Mouse (Mus musculus): ENCODE results near the gene Smg7.
"Not testable (repeated sequence)": the region's sequence is repeated elsewhere in the genome, so short reads cannot be mapped to it uniquely, and the experiment has no call there.

Smg7 gene

DNA sequence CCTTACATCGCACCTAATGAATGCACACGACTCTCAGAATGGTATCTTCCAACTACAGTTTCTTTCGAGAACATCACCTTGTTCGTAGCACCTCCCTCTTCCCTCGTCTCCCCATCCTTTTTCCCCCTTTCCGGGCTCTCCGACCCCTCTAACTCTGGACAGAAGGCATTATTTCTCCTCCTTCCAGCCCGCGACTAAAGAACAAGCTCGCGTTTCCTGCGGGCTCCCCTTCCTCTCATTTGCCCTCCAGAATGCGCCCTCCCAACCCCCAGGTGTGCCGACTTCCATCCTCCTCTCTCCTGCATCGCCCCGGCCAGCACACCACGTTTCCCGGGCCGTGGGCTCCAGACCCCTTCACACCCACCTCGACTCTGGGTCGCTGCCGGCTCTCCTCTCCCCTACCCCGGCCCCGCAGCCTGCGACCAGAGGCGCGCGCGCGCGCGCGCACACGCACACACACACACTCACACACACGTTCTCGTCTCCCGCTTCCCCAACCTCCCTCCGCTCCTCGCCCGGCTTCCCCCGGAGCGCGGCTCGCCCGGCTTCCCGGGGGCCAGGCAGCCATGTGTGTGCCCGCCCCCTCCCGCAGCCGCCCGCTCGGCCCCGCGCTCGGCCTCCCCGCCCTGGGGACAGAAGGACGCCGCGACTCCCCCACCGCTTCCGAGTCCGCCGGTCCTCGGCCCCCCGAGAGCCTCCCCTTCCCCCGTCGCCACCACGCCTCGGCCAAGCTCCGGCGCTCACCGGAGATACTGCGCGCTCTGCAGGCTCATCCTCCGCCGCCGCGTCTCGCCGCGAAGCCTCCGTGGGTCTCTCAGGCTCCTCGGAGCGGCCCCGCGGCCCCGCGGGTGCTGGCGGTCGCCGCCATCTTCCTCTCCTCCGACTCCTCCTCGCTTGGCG, at the start of gene Smg7:
Smg7 (minus strand) TSS at position 882 of the 900 bp plus-strand sequence.
- peak; percentile 76 to 81 for DNase-seq

DNA sequence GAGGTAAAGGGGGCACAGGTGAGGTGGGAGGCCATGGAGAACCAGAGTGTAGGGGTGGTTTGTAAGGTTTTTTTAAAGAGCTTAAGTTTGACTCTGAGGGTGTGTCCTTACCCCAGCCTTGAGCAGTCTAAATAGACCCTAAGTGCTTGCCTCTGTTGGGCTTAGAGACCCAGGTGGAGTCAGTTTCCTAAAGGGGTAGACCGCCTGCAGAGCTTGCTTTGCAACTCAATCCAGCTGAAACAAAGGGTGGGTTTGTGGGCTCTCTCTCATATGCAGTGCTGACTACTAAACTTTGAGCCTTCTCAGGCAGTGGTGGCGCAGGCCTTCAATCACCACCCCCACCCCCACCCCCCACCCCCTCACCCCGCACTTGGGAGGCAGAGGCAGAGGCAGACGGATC, 40.5 kb upstream of the Smg7 start:
- no peak for DNase-seq

DNA sequence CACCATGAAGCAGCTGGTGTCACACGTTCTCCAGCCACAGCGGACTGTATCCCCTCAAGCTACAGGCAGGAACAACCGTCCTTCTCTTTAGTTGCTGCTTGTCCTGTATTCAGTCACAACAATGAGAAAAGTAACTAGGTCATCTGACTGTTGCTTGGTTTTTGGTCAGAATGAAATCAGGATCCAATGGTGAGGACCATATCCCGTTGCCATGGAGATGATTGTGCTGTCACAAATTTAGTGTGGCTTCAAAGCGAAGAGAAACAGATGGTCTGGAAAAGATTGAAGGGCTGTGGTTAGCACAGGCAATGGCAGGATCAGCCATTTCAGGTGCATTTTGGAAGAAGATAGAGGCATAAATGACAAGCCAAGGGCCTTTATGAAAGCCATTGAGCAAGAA, 33.9 kb upstream of the Smg7 start:
- DNase-seq: no peak

DNA sequence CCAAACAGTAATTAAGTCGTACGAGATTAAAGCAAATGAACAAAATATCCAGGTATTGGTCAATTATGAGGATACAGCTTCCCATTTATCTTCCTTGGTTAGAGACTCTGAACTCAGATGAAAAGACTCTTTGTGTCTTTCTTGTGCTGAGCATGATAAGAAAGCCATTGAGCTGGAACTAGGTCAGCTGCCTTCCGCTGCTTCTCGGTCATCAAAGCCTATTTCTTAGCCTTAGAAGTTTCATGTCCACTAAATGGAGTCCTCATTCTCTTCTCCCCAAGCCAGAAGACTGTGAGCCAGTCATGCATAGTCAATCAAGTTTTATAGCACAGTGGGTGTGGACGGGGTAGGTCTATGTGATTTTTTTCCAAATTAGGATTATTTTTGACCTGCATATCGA, 33.0 kb upstream of the Smg7 start:
- DNase-seq: no peak

DNA sequence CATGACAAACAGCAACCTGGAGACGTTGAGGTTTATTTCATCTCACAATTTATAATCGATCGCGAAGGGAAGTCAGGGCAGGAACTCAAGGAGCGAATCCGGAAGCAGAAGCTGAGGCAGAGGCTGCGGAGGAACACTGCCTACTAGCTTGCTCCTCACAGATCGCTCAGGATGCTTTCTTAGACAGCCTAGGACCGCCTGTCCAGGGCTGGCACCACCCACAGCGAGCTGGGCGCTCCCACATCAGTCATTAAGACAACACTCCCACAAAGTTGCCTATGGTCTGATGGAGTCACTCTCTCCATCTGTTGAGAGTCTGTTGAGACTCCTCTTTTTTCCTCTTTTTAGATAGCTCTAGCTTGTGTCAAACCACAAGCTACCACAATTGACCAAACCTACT, 31.5 kb upstream of the Smg7 start:
- no peak for DNase-seq

DNA sequence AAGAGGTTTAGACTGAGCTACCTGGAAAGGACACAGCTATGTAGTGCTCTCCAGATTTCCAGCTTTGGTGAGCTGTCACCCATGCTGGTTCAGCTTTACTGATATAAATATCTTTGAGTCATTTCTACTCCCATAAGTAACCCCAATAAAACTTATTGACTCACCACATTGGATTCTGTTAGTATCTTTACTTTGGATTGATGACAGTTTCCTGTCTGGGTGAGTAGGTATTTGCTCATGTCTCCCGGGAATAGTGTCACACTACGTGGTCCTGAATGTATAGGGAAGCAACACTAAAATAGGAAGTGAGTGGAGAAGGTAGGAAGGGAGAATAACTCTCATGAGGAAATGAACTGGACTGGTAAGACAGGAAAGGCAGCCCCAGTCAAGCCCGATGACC, 19.3 kb upstream of the Smg7 start:
- no peak for DNase-seq

DNA sequence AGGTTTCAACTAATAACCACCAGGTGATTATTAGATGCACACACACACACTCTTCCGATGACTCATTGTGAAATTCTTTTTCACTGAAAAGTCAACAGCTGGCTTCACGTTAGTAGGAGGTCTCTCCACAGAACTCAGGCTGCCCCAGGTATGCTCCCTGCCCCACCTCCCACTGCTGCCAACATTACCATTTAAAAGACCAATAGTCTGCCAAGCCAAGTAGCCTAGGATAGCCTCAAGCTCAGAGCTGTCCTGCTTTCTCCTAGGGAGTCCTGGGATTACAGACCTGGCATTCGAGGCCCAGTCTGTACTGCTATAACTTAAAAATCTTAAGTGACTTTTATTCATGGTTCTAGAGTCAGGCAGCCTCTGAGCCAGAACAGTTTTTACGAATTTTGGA, 15.2 kb upstream of the Smg7 start:
- DNase-seq: no peak

DNA sequence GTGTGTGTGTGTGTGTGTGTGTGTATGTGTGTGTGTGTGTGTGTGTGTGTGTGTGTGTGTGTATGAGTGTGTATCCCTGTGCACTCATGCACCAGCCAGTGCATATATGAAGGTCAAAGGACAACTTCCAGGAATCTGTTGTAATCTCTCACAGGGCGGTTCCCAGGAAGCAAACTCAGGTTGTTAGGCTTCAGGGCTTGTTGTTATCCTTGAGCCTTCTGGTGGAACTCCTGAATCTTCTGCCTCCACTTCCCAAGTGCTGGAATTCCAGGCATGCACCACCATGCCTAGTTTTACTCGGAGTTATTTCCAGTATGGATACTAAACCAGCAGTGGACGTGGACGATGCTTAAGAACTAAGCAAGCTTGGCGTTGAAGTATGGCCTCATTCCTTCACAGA, 14.5 kb upstream of the Smg7 start:
- DNase-seq: no peak

DNA sequence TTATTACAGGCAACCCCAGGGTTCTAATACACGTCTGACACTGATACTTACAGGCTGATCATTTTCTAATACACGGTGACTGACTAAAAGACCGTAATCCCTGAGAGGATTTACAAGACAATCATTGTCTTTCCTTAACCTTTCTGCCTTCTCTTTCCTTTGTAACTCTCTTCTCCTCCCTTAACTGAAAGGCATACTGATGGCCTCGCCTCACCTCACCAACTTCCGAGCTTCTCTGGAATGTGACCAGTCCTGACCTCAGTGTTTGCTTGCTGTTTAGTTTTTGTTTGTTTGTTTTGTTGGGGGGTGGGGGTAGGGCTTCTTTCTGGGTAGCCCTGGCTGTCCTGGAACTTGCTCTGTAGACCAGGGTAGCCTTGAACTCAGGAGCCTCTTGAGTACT, 13.3 kb upstream of the Smg7 start:
- DNase-seq: no peak

DNA sequence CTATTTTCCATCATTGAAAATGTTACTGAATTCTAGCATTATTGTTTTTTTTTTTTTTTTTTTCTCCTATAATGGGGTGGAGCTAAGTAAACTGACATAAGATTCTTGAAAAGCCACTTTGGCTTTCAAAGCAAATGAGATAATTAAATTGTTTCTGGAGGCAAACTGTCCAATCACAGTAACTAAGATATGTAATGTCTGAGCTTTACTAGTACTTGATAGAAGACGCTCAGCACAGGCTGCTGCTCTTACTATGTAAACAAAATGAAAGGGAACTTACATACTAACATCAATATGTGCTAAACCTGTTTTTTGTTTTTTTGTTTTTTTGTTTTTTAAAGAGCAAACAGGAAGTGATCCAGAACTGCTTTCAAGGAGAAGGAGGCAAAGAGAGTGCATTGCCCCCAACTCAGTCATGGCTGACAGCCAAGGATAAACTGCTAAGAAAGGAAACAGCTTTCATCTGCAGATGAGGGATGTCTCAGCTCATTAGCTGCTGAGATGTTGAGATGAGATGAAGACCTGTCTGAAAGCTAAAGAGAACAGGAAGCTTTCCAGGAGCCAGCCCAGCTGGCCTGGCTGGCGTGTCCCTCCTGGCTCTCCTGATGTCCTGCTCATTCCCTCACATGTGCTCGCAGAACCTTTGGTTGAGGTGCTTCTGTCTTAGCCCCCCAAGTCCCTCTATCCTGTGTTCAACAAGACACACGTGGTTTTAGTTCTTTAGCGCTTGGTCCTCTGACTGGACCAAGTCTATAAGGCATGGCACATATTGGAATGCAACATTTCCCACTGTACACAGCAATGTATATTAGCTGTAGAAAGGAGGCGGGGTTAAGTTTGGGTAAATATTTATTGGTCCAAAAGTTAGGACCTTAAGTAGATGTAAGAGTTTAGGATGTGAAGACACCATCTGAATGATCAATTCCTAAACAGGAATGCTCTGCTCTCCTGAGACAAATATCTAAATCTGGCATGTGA, 11.3 kb upstream of the Smg7 start:
- no peak for DNase-seq

DNA sequence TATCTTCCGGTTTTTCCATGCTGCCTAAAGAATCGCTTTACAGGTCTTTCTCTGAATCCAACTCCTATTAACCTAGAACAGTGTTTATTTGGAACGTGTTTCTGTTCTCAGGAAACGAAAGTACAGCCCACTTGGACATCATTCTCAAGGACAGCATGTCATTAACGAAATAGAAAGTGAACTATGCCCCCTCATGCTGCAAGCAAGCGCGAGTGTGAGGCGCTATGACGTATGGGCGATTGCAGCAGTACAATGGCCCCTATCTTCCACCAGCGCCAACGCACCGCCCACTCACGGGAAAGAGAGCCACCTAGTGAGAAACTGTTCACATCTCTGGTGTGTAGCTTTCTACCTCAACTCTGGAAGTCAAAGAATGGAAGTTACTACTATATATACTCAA, 2.0 kb upstream of the Smg7 start:
- peak; percentile 74 to 84 for DNase-seq

DNA sequence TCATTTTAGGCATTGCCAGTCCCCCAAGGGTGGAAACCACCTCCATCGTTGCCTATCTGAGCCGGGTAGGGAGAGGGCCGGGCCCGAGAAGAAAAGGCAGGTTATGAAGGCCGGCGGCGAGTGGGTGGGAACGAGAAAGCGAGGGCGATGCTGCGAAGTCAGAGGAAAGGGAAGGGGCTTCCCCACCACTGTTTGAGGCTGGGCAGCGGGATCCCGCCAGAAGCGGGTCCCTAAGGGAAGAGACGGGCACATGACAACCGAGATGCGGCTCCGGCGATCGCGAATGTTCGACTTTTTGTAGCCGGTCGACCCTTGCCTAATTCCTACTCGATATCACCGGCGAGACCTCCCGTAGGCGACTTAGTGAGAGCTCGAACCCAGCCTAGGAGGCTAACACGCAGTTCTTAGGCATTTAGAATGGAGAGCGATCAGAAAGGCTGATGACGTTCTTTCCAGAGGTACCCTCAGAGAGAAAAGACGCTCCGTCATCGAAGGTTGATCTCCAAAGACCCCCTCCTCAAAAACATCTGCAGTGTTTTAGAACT, 1.2 kb upstream of the Smg7 start:
- no peak for DNase-seq

DNA sequence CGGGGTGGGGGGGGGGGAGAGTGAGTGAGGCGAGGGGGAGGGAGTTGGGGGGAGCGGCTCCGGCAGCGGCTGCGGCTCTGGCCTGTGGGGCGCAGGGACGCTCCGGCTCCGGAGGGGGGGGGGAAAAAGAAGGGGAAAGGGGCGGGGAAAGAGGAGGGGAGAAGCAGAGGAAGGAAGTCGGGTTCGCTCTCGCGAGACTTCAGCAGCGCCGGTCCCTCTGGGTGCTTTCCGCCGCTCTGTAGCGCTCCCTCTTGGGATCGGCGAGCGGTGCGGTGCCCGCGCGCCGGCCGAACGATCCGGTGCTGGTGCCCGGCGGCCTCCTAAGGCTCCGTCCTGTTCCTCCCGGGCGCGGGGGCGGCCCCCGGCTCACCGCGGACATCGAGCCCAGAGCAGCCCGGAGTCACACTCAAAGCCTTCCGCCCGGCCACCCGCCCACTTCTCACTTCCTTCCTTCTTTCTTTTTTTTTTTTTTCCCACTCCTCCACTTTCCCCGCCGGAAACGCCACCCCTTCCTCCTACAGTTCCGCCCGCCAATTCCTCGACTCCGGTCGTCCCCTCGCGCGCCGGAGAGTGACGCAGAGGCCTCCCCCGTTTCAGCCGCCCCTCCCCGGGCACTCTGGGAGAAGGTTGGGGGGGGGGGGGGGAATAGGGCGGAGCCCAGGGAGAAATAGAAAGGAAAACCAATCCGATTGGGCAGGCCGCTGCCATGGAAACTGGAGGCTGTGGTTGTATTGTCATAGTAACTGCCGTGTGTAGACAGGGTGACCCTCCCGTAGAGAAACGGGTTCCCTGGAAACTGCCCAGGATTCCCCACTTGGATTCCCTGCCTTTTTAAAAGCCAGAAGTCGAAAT, 445 bp upstream of the Smg7 start:
- peak; percentile 96 to 98 for DNase-seq

DNA sequence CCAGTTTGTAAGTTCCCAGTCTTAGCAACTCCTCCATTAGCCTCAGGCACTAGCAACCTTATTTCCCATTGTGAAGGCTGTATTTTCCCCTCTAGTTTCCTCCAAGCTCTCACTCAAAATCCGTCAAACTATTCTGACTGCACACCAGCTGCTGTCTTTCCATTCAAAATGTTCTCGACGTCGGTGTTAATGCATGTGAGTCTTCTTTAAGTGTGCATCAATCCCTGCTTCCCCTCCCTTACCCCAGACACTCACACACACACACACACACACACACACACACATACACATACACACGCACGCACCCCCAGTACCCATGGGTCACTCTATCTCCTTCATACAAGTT, 1.1 kb downstream of the Smg7 start:
- peak in 1 of 2 experiments; percentile 25 for DNase-seq

DNA sequence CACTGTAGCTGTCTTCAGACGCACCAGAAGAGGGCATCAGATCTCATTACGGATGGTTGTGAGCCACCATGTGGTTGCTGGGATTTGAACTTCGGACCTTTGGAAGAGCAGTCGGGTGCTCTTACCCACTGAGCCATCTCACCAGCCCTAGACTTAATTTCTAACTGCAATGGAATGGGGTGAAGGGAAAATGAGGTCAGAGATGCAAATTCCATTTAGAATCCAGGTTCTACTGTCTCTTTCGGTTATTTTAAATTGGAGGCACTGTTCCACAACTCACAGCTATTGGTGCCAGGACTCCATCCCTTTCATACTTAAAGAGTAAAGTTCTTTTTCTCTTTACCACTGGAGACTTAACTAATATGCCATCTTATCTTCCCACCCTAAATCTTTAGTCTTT, 14.4 kb downstream of the Smg7 start:
- DNase-seq: not testable (repeated sequence)

DNA sequence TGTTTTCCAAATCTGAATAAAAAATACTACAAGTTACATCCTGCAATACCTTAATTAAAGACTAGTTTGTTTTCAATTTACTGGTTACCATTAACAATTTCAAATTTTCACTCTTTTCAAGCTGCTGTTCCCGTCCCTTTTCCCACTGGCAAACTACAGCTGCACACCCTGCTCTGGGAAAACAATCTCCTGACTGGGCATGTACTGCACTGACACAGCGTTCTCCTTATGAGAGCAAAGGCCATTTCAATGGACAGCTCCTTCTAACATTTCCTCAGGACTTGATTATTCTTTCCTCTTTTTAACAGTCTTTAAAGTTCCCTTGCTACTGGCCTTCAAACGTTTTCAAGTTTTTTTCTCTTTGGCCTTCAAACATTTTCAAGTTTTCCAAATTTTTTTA, 31.4 kb downstream of the Smg7 start:
- no peak for DNase-seq

DNA sequence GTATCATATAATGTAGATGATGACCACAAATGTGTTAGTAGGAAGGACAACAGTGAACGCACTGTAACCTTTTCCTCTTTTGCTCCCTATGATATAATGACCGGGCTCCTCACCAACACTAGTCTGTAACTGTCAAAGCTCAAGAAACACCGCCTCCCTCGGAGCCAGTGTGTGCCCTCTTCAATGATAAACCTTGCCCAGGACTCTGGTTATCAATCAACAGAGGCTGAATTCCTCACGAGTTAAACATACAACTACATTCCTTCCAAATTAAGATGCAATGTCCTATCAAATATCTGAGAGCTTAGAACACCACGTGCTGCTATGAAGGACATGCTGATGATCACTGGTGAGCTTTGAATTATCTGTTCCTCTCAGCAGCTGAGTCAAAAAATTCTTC, 32.5 kb downstream of the Smg7 start:
- no peak for DNase-seq

DNA sequence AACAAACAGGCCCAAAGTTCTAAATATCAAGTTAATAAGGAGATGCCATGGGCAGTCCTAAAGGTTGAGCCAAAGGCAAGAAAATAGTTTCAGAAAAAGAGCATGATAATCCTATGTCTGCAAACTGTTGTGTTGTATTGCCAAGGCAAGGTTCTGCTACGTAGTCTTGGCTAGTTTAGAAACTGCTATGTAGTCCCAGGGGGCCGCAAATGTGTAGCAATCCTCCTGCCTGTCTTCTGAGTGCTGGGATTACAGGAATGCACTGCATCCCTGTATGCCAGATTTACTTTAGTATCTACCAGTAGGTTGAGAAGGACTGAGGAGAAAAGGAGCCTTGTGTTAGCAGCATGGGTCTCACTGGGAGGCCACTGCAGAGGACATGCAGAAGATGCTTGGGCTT, 55.6 kb downstream of the Smg7 start:
- DNase-seq: no peak

DNA sequence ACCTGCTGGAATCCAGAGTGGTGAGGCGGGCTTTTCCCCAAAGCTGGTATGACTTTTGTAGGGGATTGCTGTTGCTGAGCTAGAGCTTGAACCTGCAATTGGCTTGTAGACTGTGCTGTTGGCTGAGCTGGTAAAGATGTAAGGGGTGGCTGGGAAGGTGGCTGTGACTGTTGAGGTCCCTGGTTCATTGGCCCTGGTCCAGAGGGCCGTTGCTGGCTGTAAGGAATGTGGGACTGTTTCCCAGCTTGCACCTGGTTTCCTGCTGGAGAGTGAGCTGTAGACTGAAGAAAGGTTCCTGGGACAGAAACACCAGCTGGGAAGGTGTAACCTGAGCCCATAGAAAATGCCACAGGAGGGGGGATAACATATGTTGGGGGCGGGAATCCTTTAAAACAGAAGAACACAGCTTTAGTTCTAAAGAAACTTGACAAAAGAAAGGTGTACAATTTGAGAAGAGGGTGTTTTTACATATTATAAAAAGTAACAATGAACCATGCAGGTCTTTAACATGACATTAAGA, 57.2 kb downstream of the Smg7 start:
- DNase-seq: no peak

DNA sequence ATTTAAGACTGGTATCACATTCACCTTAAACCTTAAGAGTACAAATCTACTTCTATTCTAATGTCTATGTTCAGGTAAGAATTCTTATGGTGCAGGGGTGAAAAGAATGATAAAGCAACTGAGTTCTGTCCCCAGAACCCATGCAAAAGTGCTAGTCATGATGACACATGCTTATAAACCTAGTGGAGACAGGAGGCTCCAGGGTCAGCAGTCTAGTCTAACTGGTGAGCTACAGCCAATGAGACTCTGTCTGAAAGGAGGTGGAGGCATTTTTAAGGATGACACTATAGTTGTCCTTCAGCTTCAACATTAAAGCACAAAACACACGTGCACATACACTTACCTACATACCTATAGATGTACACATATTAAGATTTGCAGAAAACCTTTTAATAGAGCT, 57.8 kb downstream of the Smg7 start:
- DNase-seq: no peak

DNA sequence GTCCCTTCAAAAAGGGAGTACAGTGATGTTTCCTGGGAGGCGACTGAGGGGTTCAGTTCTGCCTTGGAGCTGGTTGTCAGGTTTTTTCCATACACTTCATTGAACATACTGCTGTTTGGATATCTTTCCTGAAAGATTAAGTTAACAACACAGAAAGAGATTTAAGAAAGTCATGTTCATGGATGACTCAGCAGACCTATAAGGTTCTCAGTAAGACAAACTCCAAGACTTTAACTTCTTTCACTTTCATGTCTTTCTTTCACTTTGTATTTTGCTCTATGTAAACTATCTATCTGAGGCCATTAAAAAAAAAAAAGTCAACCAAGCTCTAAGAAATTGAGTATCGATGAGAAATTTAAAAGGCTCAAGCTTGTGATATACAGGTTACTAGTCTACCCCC, 61.4 kb downstream of the Smg7 start:
- no peak for DNase-seq

DNA sequence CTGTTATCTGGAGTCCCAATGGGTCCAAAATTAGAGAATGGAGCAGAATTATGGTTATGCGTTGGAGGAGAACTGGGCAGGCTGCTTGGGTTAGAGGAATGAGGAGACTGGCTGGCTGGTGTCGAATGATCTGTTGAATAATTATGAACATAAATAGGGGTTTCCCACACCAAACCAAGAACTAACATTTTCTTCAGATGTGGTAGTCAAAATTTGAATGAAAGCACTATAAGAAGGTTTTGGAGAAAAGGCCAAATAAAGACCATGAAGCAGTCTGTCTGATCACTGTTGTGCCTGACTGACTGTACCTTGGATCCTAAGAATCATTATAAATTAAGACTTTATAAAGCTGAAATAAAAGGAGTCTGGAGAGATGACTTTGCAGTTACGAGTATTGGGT, 62.1 kb downstream of the Smg7 start:
- no peak for DNase-seq
